Mouse (Mus musculus) CH12.LX (cell line): ENCODE measurements at regions not wholly inside any gene's neighbourhood (a gene's known extent, or its start where the extent isn't known, plus 50 kb on each side); places are given as distances from the start of the nearest gene placed in this dataset.

Experiments used
- DNase-seq: peaks from one replicate; pipeline ENCODE4 v3.0.0-alpha.2; 2013; ENCODE audit errors: extremely low read depth
- H3K27ac ChIP-seq: 2 replicates; pipeline ENCODE4 v1.5.1; 2012; ENCODE audit warnings: low read depth, mild to moderate bottlenecking, control low read depth, moderate library complexity; ENCODE audit not compliant: insufficient read depth
- H3K27me3 ChIP-seq: replicated peaks from 2 replicates; pipeline ENCODE3; 2012; ENCODE audit warnings: inconsistent platforms
- H3K36me3 ChIP-seq, 2 experiments: replicated peaks in 1 of 2; 2 replicates each; pipeline versions ENCODE3 to v1.6.1; 2012; ENCODE audit warnings: inconsistent platforms in 1 of 2, low read length in 1 of 2, mild to moderate bottlenecking in 1 of 2, mixed read lengths in 1 of 2, moderate library complexity in 1 of 2; ENCODE audit not compliant: control insufficient read depth in 1 of 2, insufficient read depth in 1 of 2
- H3K4me1 ChIP-seq, 2 experiments: 2 replicates each; pipeline ENCODE4 v1.6.1; 2012; ENCODE audit warnings: inconsistent platforms in 1 of 2, moderate library complexity in 1 of 2; ENCODE audit not compliant: insufficient read depth in 2 of 2, control insufficient read depth in 1 of 2
- H3K4me2 ChIP-seq: 2 replicates; pipeline ENCODE4 v1.6.1; 2012; ENCODE audit warnings: low read depth, mild to moderate bottlenecking, control low read depth; ENCODE audit not compliant: poor library complexity, insufficient read depth, severe bottlenecking
- H3K4me3 ChIP-seq, 3 experiments: fragments of 150-350 bp in 1 of 3; sonication (generic) in 1 of 3; replicated peaks in 1 of 3; 2 replicates each; pipeline versions ENCODE3 to v1.5.1; 2011 to 2012; ENCODE audit warnings: low read depth in 2 of 3, low read length in 2 of 3, mild to moderate bottlenecking in 2 of 3, moderate library complexity in 2 of 3, control low read depth in 1 of 3, improper control_type of control experiment in 1 of 3, inconsistent platforms in 1 of 3, mixed read lengths in 1 of 3; ENCODE audit not compliant: poor library complexity in 1 of 3
- H3K79me2 ChIP-seq: replicated peaks from 2 replicates; pipeline ENCODE4 v1.6.1; 2012; ENCODE audit warnings: mild to moderate bottlenecking, moderate library complexity; ENCODE audit not compliant: control insufficient read depth, poor library complexity, insufficient read depth, severe bottlenecking; ENCODE audit errors: extremely low read depth
- H3K9ac ChIP-seq: 2 replicates; pipeline ENCODE4 v1.6.1; 2012; ENCODE audit warnings: low read depth, mild to moderate bottlenecking, control low read depth, moderate library complexity; ENCODE audit not compliant: insufficient read depth
- H3K9me3 ChIP-seq: replicated peaks from 2 replicates; pipeline ENCODE3; 2012; ENCODE audit warnings: low read length, inconsistent platforms, mixed read lengths
- BHLHE40 ChIP-seq: IDR thresholded peaks from 2 replicates; pipeline ENCODE4 v1.6.1; 2011; ENCODE audit warnings: mild to moderate bottlenecking, low read depth, low read length, improper control_type of control experiment
- CHD1 ChIP-seq: IDR thresholded peaks from 2 replicates; pipeline ENCODE4 v1.6.1; 2012; ENCODE audit warnings: low read depth, low read length, improper control_type of control experiment, inconsistent platforms
- CHD2 ChIP-seq: IDR thresholded peaks from 2 replicates; pipeline ENCODE4 v1.6.1; 2011; ENCODE audit warnings: low read length, improper control_type of control experiment
- CTCF ChIP-seq, 2 experiments: IDR thresholded peaks in 1 of 2; conservative IDR thresholded peaks in 1 of 2; 2 replicates each; pipeline ENCODE4 v1.5.1; 2011 to 2012; ENCODE audit warnings: low read depth in 2 of 2, low read length in 2 of 2, improper control_type of control experiment in 1 of 2, inconsistent platforms in 1 of 2, mild to moderate bottlenecking in 1 of 2, moderate library complexity in 1 of 2
- ELF1 ChIP-seq: IDR thresholded peaks from 2 replicates; pipeline ENCODE4 v1.6.1; 2014; ENCODE audit warnings: low read depth, mild to moderate bottlenecking, inconsistent platforms, low read length, improper control_type of control experiment
- EP300 ChIP-seq: IDR thresholded peaks from 2 replicates; pipeline ENCODE4 v1.6.1; 2011; ENCODE audit warnings: low read length, improper control_type of control experiment
- ETS1 ChIP-seq: conservative IDR thresholded peaks from 2 replicates; pipeline ENCODE4 v1.6.1; 2012; ENCODE audit warnings: low read depth, mild to moderate bottlenecking, inconsistent platforms, low read length, improper control_type of control experiment, moderate library complexity
- GABPA ChIP-seq: IDR thresholded peaks from 2 replicates; pipeline ENCODE4 v1.6.1; 2012; ENCODE audit warnings: low read depth, low read length, improper control_type of control experiment, inconsistent platforms; ENCODE audit not compliant: insufficient replicate concordance
- JUND ChIP-seq: conservative IDR thresholded peaks from 2 replicates; pipeline ENCODE4 v1.6.1; 2011; ENCODE audit warnings: low read depth, low read length, improper control_type of control experiment
- KAT2A ChIP-seq: IDR thresholded peaks from 2 replicates; pipeline ENCODE4 v1.6.1; 2012; ENCODE audit warnings: low read length, improper control_type of control experiment, inconsistent platforms; ENCODE audit not compliant: insufficient replicate concordance
- MAFK ChIP-seq: IDR thresholded peaks from 2 replicates; pipeline ENCODE4 v1.6.1; 2011; ENCODE audit warnings: low read length, improper control_type of control experiment; ENCODE audit not compliant: insufficient replicate concordance
- NELFE ChIP-seq: IDR thresholded peaks from 2 replicates; pipeline ENCODE4 v1.6.1; 2011; ENCODE audit warnings: low read depth, low read length, improper control_type of control experiment
- RAD21 ChIP-seq: IDR thresholded peaks from 2 replicates; pipeline ENCODE4 v1.6.1; 2011; ENCODE audit warnings: low read depth, mild to moderate bottlenecking, low read length, improper control_type of control experiment, moderate library complexity
- SIN3A ChIP-seq: IDR thresholded peaks from 2 replicates; pipeline ENCODE4 v1.6.1; 2012; ENCODE audit warnings: low read length, improper control_type of control experiment, inconsistent platforms
- TBP ChIP-seq: conservative IDR thresholded peaks from 2 replicates; pipeline ENCODE4 v1.6.1; 2011; ENCODE audit warnings: low read depth, low read length, improper control_type of control experiment
- USF2 ChIP-seq: conservative IDR thresholded peaks from 2 replicates; pipeline ENCODE4 v1.6.1; 2011; ENCODE audit warnings: low read depth, low read length, improper control_type of control experiment
- ZC3H11A ChIP-seq: IDR thresholded peaks from 2 replicates; pipeline ENCODE4 v1.6.1; 2012; ENCODE audit warnings: low read depth, mild to moderate bottlenecking, inconsistent platforms, low read length, improper control_type of control experiment
- ZKSCAN1 ChIP-seq: IDR thresholded peaks from 2 replicates; pipeline ENCODE4 v1.6.1; 2012; ENCODE audit warnings: low read depth, inconsistent platforms, low read length, improper control_type of control experiment, borderline replicate concordance
- dilution Hi-C: fragments of 300-500 bp; cut with MboI; formaldehyde crosslinking; loops from 2 replicates; pipeline ENCODE4 v1.14.3; 2020; ENCODE audit warnings: low sequenced_read_pairs; ENCODE audit not compliant: extremely low pct_unique_long_range_greater_than_20kb, extremely low pct_ligation_motif_present
- in situ Hi-C: fragments of 300-500 bp; cut with MboI; formaldehyde crosslinking; loops from 3 replicates; pipeline ENCODE4 v1.14.3; 2019; ENCODE audit warnings: low sequenced_read_pairs, low pct_ligation_motif_present, low pct_unique_long_range_greater_than_20kb, mixed read lengths

DNA sequence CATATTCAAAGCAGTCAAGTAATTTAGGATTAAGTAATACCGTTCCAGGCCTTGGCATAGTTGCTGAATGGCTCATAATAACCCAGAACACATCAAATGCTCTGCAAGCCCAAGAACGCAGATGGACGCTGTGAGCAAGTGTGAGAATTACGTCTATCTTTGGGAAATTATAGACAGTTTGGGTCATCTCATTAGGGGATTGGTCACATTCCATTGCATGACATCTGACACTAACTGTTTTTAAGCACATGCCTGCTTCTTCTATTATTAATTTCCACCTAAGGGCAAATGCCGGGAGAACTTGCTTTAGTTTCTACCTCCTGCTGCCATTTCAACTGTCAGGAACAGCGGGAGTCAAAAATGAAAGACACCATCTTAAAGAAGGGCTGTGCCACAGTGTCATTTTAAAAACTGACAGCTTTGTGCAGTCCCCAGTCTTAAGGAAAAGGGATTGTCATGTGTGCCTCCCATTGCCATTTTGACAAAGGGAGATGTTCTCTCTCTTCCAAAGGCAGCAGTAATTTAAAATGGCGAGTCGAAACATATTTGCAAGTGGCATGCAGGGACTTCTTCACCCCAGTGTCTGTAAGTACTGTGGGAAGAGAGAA is 64.7 kb upstream of the Aga start:
- in situ Hi-C loops: no loop called here
- dilution Hi-C loops: no loop called here
- TF ChIP-seq EP300: no peak
- no peak for TF ChIP-seq BHLHE40
- TF ChIP-seq ZKSCAN1: no peak
- no peak for TF ChIP-seq TBP
- no peak for TF ChIP-seq CHD1
- TF ChIP-seq CHD2: no peak
- no peak for TF ChIP-seq JUND
- no peak for TF ChIP-seq GABPA
- TF ChIP-seq ZC3H11A: no peak
- TF ChIP-seq USF2: no peak
- no peak for TF ChIP-seq RAD21
- TF ChIP-seq CTCF (conservative IDR thresholded peaks at IDR 0.05 in 1 of 2, IDR thresholded peaks at IDR 0.05 in 1 of 2; ENCODE audit: low read depth in 2 of 2, low read length in 2 of 2): no peak
- no peak for TF ChIP-seq KAT2A
- TF ChIP-seq ETS1: no peak
- TF ChIP-seq MAFK: no peak
- TF ChIP-seq ELF1: no peak
- no peak for TF ChIP-seq SIN3A
- TF ChIP-seq NELFE: no peak

More for the DNA sequence above, 64.7 kb upstream of the Aga start:
- Histone ChIP-seq H3K4me3 (no peak overlapping the region), H3K4me2 (no peak overlapping the region), H3K27ac (no peak overlapping the region), H3K9me3 (no peaks in the 10 kb centered on the region), H3K4me1 (no peaks in the 10 kb centered on the region), H3K27me3 (no peaks in the 10 kb centered on the region), H3K79me2 (no peaks in the 10 kb centered on the region), H3K9ac (no peak overlapping the region), H3K36me3 (no peaks in the 10 kb centered on the region)
- no peak for DNase-seq
